Mouse (Mus musculus): ENCODE results near the gene Exosc10. TPM values are rescaled to one million over a fixed set of nuclear protein-coding genes. Genes with fewer than 3 reads are reported as not detected.
A peak's percentile ranks its signal among the peaks of the same experiment; 100 is the strongest.

Exosc10 gene
- 65.7 and 101 TPM in 2 replicates for polyA plus RNA-seq (2014; fragmentation: Nextera tagmentation; extraction: Ambion mirVana)

- H3K9ac ChIP-seq (ENCODE audit: low read depth, low read length), result peak within 1 kb of the TSS; percentile 97
- H3K4me2 ChIP-seq (replicated peaks; ENCODE audit: low read depth, low read length), result peak within 1 kb of the TSS; percentile 70
- peaks cover 56% of the 10 kb centered on the region for H3K36me3 ChIP-seq (ENCODE audit: control insufficient read depth, insufficient read depth, low read length)
- ATAC-seq (ENCODE audit: low FRiP score, low TSS enrichment), result peak; percentile 94
- H3K4me3 ChIP-seq (ENCODE audit: low read length), result peak within 1 kb of the TSS; percentile 93
- H3K27me3 ChIP-seq (ENCODE audit: control insufficient read depth, insufficient read depth, low read length), result no peaks in the 10 kb centered on the region
- H3K4me1 ChIP-seq (ENCODE audit: control insufficient read depth, insufficient read depth, low read length), result 0 out of 2 replicates have a peak, but pooled peaks cover 3% of the 10 kb centered on the region
- peak within 1 kb of the TSS; percentile 92 for H3K27ac ChIP-seq (ENCODE audit: low read depth, low read length)
- WGBS, result under 1% methylated on average over 59 of the region's 63 CpGs
- H3K9me3 ChIP-seq (ENCODE audit: control insufficient read depth, low read length), result no peaks in the 10 kb centered on the region
These were observed at the start of gene Exosc10 for GRCm38 (mm10) chr4:148558297-148559000. Gene Exosc10 (plus strand): TSS chr4:148558429.

- Histone ChIP-seq H3K36me3 (ENCODE audit: control insufficient read depth, insufficient read depth, low read length) (peaks cover 27% of the 10 kb centered on the region), H3K4me3 (ENCODE audit: low read length) (no peak overlapping the region), H3K4me1 (ENCODE audit: control insufficient read depth, insufficient read depth, low read length) (peaks cover 2% of the 10 kb centered on the region), H3K27ac (ENCODE audit: low read depth, low read length) (no peak overlapping the region), H3K9ac (ENCODE audit: low read depth, low read length) (no peak overlapping the region), H3K27me3 (ENCODE audit: control insufficient read depth, insufficient read depth, low read length) (no peaks in the 10 kb centered on the region), H3K4me2 (replicated peaks; ENCODE audit: low read depth, low read length) (no peak overlapping the region), H3K9me3 (ENCODE audit: control insufficient read depth, low read length) (no peaks in the 10 kb centered on the region)
- ATAC-seq (ENCODE audit: low FRiP score, low TSS enrichment), result no peak
- 90% methylated on average over 8 of the region's 8 CpGs for WGBS
These were observed 48.7 kb upstream of the Exosc10 start for GRCm38 (mm10) chr4:148509450-148510084.

- peaks cover 36% of the 10 kb centered on the region for H3K36me3 ChIP-seq (ENCODE audit: control insufficient read depth, insufficient read depth, low read length)
- 85% methylated on average over 4 of the region's 4 CpGs for WGBS
- H3K9me3 ChIP-seq (ENCODE audit: control insufficient read depth, low read length), result no peaks in the 10 kb centered on the region
- ATAC-seq (ENCODE audit: low FRiP score, low TSS enrichment), result no peak
- no peak overlapping the region for H3K4me3 ChIP-seq (ENCODE audit: low read length)
- no peaks in the 10 kb centered on the region for H3K4me1 ChIP-seq (ENCODE audit: control insufficient read depth, insufficient read depth, low read length)
- H3K4me2 ChIP-seq (replicated peaks; ENCODE audit: low read depth, low read length), result no peak overlapping the region
- H3K27ac ChIP-seq (ENCODE audit: low read depth, low read length), result no peak overlapping the region
- no peaks in the 10 kb centered on the region for H3K27me3 ChIP-seq (ENCODE audit: control insufficient read depth, insufficient read depth, low read length)
- no peak overlapping the region for H3K9ac ChIP-seq (ENCODE audit: low read depth, low read length)
These were observed 47.5 kb upstream of the Exosc10 start for GRCm38 (mm10) chr4:148510691-148511090.

GRCm38 (mm10) chr4:148511334-148511733 lies 46.9 kb upstream of the Exosc10 start:
- H3K9ac ChIP-seq (ENCODE audit: low read depth, low read length), result no peak overlapping the region
- WGBS, result 95% methylated on average over 4 of the region's 4 CpGs
- no peak for ATAC-seq (ENCODE audit: low FRiP score, low TSS enrichment)

GRCm38 (mm10) chr4:148513021-148513559 lies 45.1 kb upstream of the Exosc10 start:
- ATAC-seq (ENCODE audit: low FRiP score, low TSS enrichment), result peak; percentile 26; the same call in 1 of the 2 replicates
- peaks cover 46% of the 10 kb centered on the region for H3K36me3 ChIP-seq (ENCODE audit: control insufficient read depth, insufficient read depth, low read length)
- H3K27ac ChIP-seq (ENCODE audit: low read depth, low read length), result no peak overlapping the region
- H3K4me3 ChIP-seq (ENCODE audit: low read length), result no peak overlapping the region
- H3K9me3 ChIP-seq (ENCODE audit: control insufficient read depth, low read length), result no peaks in the 10 kb centered on the region
- H3K4me1 ChIP-seq (ENCODE audit: control insufficient read depth, insufficient read depth, low read length), result no peaks in the 10 kb centered on the region
- 45% methylated on average over 6 of the region's 6 CpGs for WGBS
- H3K27me3 ChIP-seq (ENCODE audit: control insufficient read depth, insufficient read depth, low read length), result no peaks in the 10 kb centered on the region
- H3K4me2 ChIP-seq (replicated peaks; ENCODE audit: low read depth, low read length), result no peak overlapping the region
- no peak overlapping the region for H3K9ac ChIP-seq (ENCODE audit: low read depth, low read length)

More at GRCm38 (mm10) chr4:148511334-148511733, 46.9 kb upstream of the Exosc10 start:
- H3K36me3 ChIP-seq (ENCODE audit: control insufficient read depth, insufficient read depth, low read length), result peaks cover 37% of the 10 kb centered on the region
- H3K9me3 ChIP-seq (ENCODE audit: control insufficient read depth, low read length), result no peaks in the 10 kb centered on the region
- H3K4me1 ChIP-seq (ENCODE audit: control insufficient read depth, insufficient read depth, low read length), result no peaks in the 10 kb centered on the region
- no peaks in the 10 kb centered on the region for H3K27me3 ChIP-seq (ENCODE audit: control insufficient read depth, insufficient read depth, low read length)
- H3K4me3 ChIP-seq (ENCODE audit: low read length), result no peak overlapping the region
- no peak overlapping the region for H3K4me2 ChIP-seq (replicated peaks; ENCODE audit: low read depth, low read length)
- H3K27ac ChIP-seq (ENCODE audit: low read depth, low read length), result no peak overlapping the region

- no peaks in the 10 kb centered on the region for H3K9me3 ChIP-seq (ENCODE audit: control insufficient read depth, low read length)
- no peak overlapping the region for H3K4me2 ChIP-seq (replicated peaks; ENCODE audit: low read depth, low read length)
- WGBS, result 94% methylated on average over 2 of the region's 2 CpGs
- peaks cover 56% of the 10 kb centered on the region for H3K36me3 ChIP-seq (ENCODE audit: control insufficient read depth, insufficient read depth, low read length)
- no peak overlapping the region for H3K27ac ChIP-seq (ENCODE audit: low read depth, low read length)
- H3K4me3 ChIP-seq (ENCODE audit: low read length), result no peak overlapping the region
- ATAC-seq (ENCODE audit: low FRiP score, low TSS enrichment), result no peak
- H3K9ac ChIP-seq (ENCODE audit: low read depth, low read length), result no peak overlapping the region
- H3K27me3 ChIP-seq (ENCODE audit: control insufficient read depth, insufficient read depth, low read length), result no peaks in the 10 kb centered on the region
- H3K4me1 ChIP-seq (ENCODE audit: control insufficient read depth, insufficient read depth, low read length), result no peaks in the 10 kb centered on the region
These were observed 42.9 kb upstream of the Exosc10 start for GRCm38 (mm10) chr4:148515313-148515712.

GRCm38 (mm10) chr4:148517809-148518208 lies 40.4 kb upstream of the Exosc10 start:
- Histone ChIP-seq H3K27me3 (ENCODE audit: control insufficient read depth, insufficient read depth, low read length) (no peaks in the 10 kb centered on the region), H3K9me3 (ENCODE audit: control insufficient read depth, low read length) (no peaks in the 10 kb centered on the region), H3K27ac (ENCODE audit: low read depth, low read length) (no peak overlapping the region), H3K4me1 (ENCODE audit: control insufficient read depth, insufficient read depth, low read length) (no peaks in the 10 kb centered on the region), H3K4me2 (replicated peaks; ENCODE audit: low read depth, low read length) (no peak overlapping the region), H3K9ac (ENCODE audit: low read depth, low read length) (no peak overlapping the region), H3K36me3 (ENCODE audit: control insufficient read depth, insufficient read depth, low read length) (peaks cover 57% of the 10 kb centered on the region), H3K4me3 (ENCODE audit: low read length) (no peak overlapping the region)
- no peak for ATAC-seq (ENCODE audit: low FRiP score, low TSS enrichment)
- 64% methylated on average over 4 of the region's 4 CpGs for WGBS

- Histone ChIP-seq H3K36me3 (ENCODE audit: control insufficient read depth, insufficient read depth, low read length) (peaks cover 56% of the 10 kb centered on the region), H3K27me3 (ENCODE audit: control insufficient read depth, insufficient read depth, low read length) (no peaks in the 10 kb centered on the region), H3K9me3 (ENCODE audit: control insufficient read depth, low read length) (no peaks in the 10 kb centered on the region), H3K4me3 (ENCODE audit: low read length) (no peak overlapping the region), H3K4me2 (replicated peaks; ENCODE audit: low read depth, low read length) (no peak overlapping the region), H3K27ac (ENCODE audit: low read depth, low read length) (no peak overlapping the region), H3K9ac (ENCODE audit: low read depth, low read length) (peak overlapping the region; percentile 7; the same call in 1 of the 2 replicates), H3K4me1 (ENCODE audit: control insufficient read depth, insufficient read depth, low read length) (no peaks in the 10 kb centered on the region)
- ATAC-seq (ENCODE audit: low FRiP score, low TSS enrichment), result no peak
- WGBS, result 48% methylated on average over 5 of the region's 5 CpGs
These were observed 39.9 kb upstream of the Exosc10 start for GRCm38 (mm10) chr4:148518235-148518795.

- ATAC-seq (ENCODE audit: low FRiP score, low TSS enrichment), result no peak
- Histone ChIP-seq H3K4me1 (ENCODE audit: control insufficient read depth, insufficient read depth, low read length) (no peaks in the 10 kb centered on the region), H3K27me3 (ENCODE audit: control insufficient read depth, insufficient read depth, low read length) (no peaks in the 10 kb centered on the region), H3K9ac (ENCODE audit: low read depth, low read length) (no peak overlapping the region), H3K4me2 (replicated peaks; ENCODE audit: low read depth, low read length) (no peak overlapping the region), H3K36me3 (ENCODE audit: control insufficient read depth, insufficient read depth, low read length) (peaks cover 63% of the 10 kb centered on the region), H3K27ac (ENCODE audit: low read depth, low read length) (no peak overlapping the region), H3K4me3 (ENCODE audit: low read length) (no peak overlapping the region), H3K9me3 (ENCODE audit: control insufficient read depth, low read length) (no peaks in the 10 kb centered on the region)
- 69% methylated on average over 7 of the region's 7 CpGs for WGBS
These were observed 34.7 kb upstream of the Exosc10 start for GRCm38 (mm10) chr4:148523538-148523937.
